Mouse (Mus musculus): ENCODE results near the gene Ibsp. TPM values are rescaled to one million over a fixed set of nuclear protein-coding genes. Genes with fewer than 3 reads are reported as not detected.

Gene Ibsp
- not detected in 2 replicates for polyA plus RNA-seq (2012; ENCODE audit: low replicate concordance)

DNA sequence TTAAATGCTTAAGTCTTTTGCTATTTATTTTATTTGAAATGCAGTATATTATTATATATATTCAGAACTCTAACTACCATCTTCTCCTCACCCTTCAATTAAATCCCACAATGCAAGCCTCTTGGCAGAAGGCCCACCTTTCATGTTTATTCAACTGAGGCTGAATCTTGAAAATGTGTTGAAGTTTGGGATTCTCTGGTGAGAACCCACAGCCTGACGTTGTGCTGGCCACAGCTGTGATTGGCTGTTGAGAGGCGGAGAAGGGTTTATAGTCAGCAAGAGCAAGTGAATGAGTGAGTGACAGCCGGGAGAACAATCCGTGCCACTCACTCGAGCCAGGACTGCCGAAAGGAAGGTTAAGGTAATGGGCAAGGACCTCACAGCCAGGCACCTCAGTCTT lies at the start of gene Ibsp:
TSS of gene Ibsp (plus strand) at position 178 of the 400 bp plus-strand sequence.

DNA sequence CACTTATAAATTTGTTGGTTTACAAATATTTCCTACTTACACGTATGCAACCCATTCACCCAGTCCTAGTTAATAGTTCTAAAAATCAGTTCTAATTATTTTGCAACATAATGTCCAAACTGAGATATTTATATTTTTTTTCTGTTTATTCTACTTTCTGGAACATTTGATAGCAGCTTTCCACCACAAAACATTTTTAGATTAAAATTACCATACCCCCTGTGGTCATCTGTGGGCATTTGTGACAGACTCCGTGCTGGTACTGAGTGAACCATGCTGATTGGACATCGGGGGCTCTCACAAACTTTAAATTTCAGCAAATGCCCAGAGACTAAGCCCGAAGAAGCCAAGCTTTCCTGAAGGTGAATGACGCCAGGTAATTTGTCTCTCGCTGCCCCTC lies 26.1 kb downstream of the Ibsp start, which contains the start of gene Mepe:
TSS of gene Mepe (plus strand) at position 301 of the 400 bp plus-strand sequence.

Other genes with a start within 250 kb of the Ibsp start
- gene Gm17660, start 221.6 kb upstream of the Ibsp start, polyA plus RNA-seq (2012; ENCODE audit: low replicate concordance): not detected in 2 replicates
- gene Sparcl1, start 185.4 kb upstream of the Ibsp start, polyA plus RNA-seq (2012; ENCODE audit: low replicate concordance): 0.57 TPM in 1 of 2 replicates, not detected in the other
- not detected in 2 replicates for gene Dspp, start 128.5 kb upstream of the Ibsp start, polyA plus RNA-seq (2012; ENCODE audit: low replicate concordance)
- gene Dmp1, start 96.6 kb upstream of the Ibsp start, polyA plus RNA-seq (2012; ENCODE audit: low replicate concordance): not detected in 2 replicates
- gene Mepe, start 26.2 kb downstream of the Ibsp start, polyA plus RNA-seq (2012; ENCODE audit: low replicate concordance): not detected in 2 replicates
- gene Spp1, start 135.9 kb downstream of the Ibsp start, polyA plus RNA-seq (2012; ENCODE audit: low replicate concordance): 0.08 TPM in 1 of 2 replicates, not detected in the other
- 1.00 and 2.9 TPM in 2 replicates for gene Pkd2, start 160.3 kb downstream of the Ibsp start, polyA plus RNA-seq (2012; ENCODE audit: low replicate concordance)
- gene BC005561, start 209.2 kb downstream of the Ibsp start, polyA plus RNA-seq (2012; ENCODE audit: low replicate concordance): 1.3 and 1.5 TPM in 2 replicates

Measured in hematopoietic multipotent progenitor cell, adult 10-12 weeks (in vitro differentiated cells).